Mouse (Mus musculus): ENCODE data around the gene Slc6a9.

The Slc6a9 gene

GRCm38 (mm10) chr4:117834457-117834844 lies at the start of gene Slc6a9:
Gene Slc6a9 (plus strand): TSS chr4:117834506.
- no peak for DNase-seq (ENCODE audit: extremely low read depth, low read depth)

DNA sequence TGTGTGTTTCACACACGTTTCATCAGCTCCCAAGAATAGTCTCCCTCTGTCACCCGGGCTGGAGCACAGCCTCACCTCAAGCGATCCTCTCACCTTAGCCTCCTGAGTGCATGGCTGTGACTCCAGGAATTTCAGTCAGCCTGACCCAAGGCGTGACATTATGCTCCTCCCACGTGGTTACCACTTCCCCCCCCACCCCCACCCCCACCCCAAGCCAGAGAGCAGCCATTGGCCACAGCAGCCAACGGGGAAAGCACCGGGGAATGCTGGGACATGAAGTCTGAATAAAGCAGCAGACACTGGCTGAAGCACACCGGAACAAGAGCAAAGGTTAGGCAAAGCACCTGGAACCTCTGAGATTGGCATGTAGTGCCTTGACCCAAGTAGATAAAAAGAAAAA lies 47.3 kb upstream of the Slc6a9 start:
- DNase-seq (ENCODE audit: extremely low read depth, low read depth) = peak; percentile 71

DNA sequence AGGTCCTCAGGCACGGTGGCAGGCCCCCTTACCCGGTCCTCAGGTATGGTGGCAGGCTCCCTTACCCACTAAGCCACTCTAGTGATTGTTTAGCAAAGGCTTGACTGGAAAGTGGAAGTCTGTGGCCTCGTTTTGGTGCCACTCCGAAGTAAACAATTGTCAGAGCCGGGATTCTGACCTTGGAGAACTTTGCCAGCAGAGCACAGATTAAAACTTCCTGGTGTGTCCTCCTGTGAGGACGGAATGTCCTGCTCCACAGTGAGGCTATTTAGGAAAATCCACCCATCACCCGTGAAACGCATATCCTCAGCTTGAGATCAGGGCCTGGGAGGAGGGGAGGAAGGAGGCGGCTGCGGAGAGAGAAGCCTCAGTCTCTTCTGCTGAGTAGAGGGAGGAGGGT lies 46.0 kb upstream of the Slc6a9 start:
- DNase-seq (ENCODE audit: extremely low read depth, low read depth) = no peak

GRCm38 (mm10) chr4:117799904-117800303 lies 34.4 kb upstream of the Slc6a9 start:
- DNase-seq (ENCODE audit: extremely low read depth, low read depth) = no peak

DNA sequence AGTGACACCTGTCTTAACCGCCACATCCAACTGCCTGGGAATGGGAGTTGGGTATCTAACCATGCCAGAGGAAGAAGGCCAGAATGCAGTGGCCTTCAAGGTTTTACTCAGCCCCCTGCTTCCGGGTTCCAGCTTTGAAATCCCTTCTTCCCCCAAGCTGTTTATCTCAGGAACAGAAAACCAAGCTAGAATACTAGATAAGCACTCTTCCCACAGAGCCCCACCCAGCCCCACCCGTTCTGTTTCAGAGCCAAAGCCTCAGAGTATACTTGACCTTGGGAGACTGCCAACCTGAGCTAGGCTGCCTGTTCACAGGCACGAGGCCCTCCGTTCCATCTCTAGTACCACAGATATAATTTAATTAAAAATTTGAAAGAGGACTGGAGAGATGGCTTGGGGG lies 27.3 kb upstream of the Slc6a9 start:
- peak; percentile 92 for DNase-seq (ENCODE audit: extremely low read depth, low read depth)

DNA sequence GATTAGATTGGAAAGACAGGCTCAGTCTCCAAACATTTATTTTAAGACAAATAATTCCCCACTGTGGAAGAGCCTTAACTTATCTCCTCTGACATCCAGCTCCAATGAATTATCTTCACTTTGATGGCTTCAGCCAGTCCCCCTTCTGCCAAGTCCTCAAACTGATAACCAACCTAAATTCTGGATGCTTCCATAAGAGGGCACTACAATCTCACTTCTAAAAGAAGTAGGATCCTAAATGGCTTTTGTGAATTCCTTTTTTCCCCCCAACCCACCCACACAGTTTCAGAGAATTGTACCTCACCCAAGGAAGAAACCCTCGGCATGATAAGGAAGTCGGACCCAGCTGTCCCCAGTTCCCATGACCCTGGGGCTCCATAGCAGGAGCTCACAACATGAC lies 23.4 kb upstream of the Slc6a9 start:
- DNase-seq (ENCODE audit: extremely low read depth, low read depth) = no peak

DNA sequence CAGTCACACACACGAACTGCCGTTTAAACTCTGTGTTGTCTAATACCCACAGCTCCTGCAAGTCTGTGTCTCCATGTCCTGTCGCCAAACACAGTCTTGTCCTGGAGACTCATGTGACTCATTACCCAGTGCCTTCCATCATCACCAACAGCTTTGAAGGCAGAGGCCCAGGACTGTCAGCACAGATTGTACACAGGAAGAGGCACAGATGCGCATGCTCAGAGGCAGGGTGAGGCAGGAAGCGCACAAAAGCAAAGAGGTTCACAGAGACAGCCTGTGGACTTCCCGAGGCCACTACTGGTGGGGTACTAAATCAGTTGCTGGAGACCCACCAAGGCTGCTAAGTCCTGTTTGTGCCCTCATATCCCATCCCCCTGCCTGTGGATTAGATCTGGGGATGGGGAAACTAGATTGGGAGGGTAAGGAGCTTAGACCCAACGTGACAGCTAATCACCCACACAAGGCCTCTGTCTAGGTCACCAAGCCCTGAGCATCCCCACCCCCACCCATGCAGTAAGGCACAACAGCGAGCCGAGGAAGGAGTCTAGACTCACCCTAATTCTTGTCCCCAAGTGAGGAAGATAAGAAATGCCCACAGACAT lies 20.6 kb upstream of the Slc6a9 start:
- DNase-seq (ENCODE audit: extremely low read depth, low read depth) = no peak

GRCm38 (mm10) chr4:117814333-117814732 lies 20.0 kb upstream of the Slc6a9 start:
- no peak for DNase-seq (ENCODE audit: extremely low read depth, low read depth)

DNA sequence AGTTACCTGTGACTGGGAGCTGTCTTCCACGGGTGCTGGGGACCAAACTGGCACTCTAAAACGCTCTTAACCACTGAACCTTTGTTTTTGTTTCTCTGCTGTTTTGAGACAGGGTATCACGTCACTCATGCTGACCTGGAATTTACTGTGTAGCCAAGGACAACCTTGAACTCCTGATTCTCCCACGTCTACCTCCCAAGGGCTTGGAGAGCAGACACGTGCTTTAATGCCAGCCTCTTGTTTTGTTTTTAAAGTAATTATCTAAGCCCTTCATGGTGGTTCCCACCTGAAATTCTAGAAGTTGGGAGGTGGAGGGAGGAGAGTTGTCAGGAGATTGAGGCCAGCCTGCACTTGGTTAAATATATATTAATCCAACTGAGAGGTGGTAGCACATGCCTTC lies 17.5 kb upstream of the Slc6a9 start:
- no peak for DNase-seq (ENCODE audit: extremely low read depth, low read depth)

DNA sequence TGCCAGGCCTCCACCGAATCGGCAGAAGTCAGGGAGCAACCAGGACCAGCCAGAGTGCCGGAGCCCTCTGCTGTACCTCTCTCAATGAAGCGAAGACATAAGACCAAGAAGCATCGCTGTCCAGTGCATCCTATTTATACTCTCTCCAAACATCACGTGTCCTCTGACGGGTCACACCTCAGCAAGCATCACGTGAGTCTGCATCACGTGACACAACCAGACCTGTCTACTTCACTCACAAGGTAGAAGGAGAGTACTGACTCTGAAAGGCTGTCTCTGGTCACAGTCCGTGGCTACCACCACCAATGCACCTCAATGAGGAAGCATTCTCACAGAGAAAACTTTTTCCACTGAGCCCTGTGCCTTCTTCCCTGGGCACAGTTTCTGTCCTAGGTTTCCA lies 16.3 kb upstream of the Slc6a9 start:
- DNase-seq (ENCODE audit: extremely low read depth, low read depth) = no peak

GRCm38 (mm10) chr4:117828572-117829145 lies 5.6 kb upstream of the Slc6a9 start:
- DNase-seq (ENCODE audit: extremely low read depth, low read depth) = no peak

DNA sequence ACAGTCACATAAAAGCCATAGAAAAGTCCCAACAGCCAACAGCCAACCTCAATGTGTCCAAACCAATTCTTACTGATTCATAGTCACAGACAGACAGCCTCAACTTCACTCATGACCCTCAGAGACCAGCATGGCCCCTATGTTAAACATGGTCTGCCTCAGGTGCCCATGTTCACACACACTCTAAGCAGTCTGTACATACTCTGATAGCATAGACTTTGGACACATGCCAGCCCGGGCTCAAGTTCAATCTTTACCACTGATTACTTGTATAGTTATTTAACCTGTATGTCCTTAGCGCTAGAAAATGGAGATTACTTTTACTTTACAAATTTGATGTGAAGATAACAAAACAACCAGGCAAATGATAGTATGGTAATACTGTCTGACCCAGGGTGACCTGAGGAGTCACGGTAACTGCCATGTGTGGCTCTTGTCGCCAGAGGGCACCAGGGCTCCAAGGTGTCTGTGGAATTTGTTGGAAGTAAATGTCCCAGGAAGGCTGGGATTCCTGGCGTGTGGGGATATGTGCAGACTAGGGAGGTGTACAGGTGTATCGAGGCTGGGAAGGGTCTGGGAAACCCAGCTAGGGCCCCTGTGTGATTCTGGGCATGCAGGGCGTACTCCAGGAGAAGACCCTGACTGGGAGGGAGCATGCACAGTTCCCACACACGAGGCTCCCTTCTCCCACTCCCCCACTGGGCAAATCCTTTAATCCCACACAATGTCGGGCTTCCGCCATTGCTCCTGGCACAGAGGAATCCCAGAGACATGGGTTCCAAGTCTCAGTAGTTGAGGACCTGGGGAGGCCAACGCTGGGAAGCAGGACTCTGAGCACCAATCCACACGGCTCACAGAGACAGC lies 4.8 kb upstream of the Slc6a9 start:
- DNase-seq (ENCODE audit: extremely low read depth, low read depth) = no peak

DNA sequence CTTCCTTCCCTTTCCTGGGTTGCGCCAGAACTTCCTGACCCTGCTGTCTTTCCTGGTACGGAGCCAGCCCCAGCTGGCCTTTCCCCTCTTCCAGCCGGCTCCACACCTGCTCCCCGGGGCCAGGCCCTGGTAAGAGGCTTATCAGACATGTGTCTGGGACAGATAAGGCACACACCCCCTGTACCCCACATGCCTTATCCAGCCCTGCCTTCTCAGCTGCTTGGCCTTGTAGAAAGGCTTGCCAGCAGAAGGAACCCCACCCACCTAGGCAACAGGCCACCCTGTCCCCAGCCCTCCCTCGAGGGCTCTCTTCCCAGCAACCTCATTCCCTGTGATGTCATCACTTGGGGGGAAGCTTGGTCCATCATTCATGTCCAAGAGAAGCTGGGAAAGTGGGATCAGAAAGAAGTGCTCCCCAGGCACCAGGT lies 4.2 kb upstream of the Slc6a9 start:
- peak; percentile 89 for DNase-seq (ENCODE audit: extremely low read depth, low read depth)

GRCm38 (mm10) chr4:117830801-117831200 lies 3.5 kb upstream of the Slc6a9 start:
- no peak for DNase-seq (ENCODE audit: extremely low read depth, low read depth)

DNA sequence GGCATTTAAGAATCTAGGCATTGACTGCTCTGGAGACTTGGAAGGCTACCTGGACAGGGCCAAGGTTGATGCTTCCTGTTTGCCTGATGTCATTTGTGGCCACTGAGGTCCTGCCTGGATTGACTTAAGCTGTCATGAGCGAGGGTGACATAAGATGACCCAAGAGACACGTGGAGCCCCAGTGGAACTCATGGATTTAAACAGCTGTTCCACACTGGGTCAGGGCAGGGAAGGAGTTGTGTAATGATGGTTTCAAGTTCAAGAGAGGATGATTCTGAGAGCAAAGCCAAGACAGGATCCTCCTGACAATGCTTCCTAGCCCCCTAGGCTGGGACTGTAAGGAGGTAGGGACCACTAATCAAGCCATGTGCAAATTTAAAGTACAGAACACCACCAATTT lies 2.8 kb upstream of the Slc6a9 start:
- no peak for DNase-seq (ENCODE audit: extremely low read depth, low read depth)

GRCm38 (mm10) chr4:117831920-117832691 lies 2.2 kb upstream of the Slc6a9 start:
- DNase-seq (ENCODE audit: extremely low read depth, low read depth) = no peak

GRCm38 (mm10) chr4:117834845-117835530 lies 682 bp downstream of the Slc6a9 start:
- DNase-seq (ENCODE audit: extremely low read depth, low read depth) = peak; percentile 81

GRCm38 (mm10) chr4:117835531-117836111 lies 1.3 kb downstream of the Slc6a9 start:
- no peak for DNase-seq (ENCODE audit: extremely low read depth, low read depth)

GRCm38 (mm10) chr4:117836204-117836767 lies 2.0 kb downstream of the Slc6a9 start:
- peak; percentile 50 for DNase-seq (ENCODE audit: extremely low read depth, low read depth)

DNA sequence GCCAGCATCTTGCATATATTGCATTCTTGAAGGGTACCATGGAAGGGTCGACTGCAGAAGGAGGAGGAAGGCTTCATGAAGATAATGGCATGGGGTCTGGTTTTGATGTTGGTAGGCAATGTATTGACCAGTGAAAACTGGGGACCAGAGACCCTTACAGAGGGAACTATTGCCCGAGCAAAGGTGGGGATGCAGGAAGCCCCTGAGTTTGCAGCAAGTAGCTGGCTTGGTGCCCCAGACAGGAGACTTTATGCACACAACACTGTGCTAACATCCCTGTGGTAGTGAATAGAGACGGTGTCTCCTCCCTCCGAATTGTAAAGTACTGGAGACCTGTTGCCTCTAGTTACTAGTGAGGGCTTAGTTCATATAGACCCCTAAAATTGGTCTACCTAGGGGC lies 3.0 kb downstream of the Slc6a9 start:
- DNase-seq (ENCODE audit: extremely low read depth, low read depth) = no peak

DNA sequence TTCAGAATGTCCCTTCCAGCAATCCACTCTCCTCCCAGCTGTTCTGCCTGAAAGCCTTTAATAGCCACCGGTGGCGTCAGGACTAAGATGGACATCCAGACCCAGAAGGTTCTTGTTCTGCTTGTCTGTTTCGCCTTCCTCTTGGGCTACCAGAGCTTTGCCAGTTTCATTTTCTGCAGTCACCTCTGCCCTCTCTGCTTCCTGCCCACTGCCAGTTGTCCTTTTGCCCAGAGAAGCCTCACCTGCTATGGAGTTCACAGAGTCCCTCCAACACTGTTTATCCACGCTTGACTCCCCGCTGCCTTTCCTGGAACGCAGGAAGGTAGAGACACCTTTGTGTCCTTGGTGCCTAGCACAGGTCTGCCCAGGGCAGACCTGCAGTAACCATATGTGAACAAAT lies 5.1 kb downstream of the Slc6a9 start:
- no peak for DNase-seq (ENCODE audit: extremely low read depth, low read depth)
